Mouse (Mus musculus) liver, adult 2 months (tissue): ENCODE data around the gene Ccdc3.

Source experiments
- CTCF ChIP-seq: fragments of 200-500 bp; IDR thresholded peaks from 2 replicates; pipeline ENCODE4 v1.5.1; 2011; ENCODE audit warnings: low read depth, low read length, control low read depth
- POLR2A ChIP-seq: fragments of 200-500 bp; IDR thresholded peaks from 2 replicates; pipeline ENCODE4 v1.6.1; 2011; ENCODE audit warnings: low read length, control low read depth; ENCODE audit not compliant: insufficient read depth; ENCODE audit errors: extremely low read depth

- no peak for TF ChIP-seq POLR2A
- TF ChIP-seq CTCF: no peak
Observed at GRCm38 (mm10) chr2:5132046-5132445, 5.5 kb upstream of the Ccdc3 start.
